Mouse (Mus musculus): ENCODE measurements at regions not wholly inside any gene's neighbourhood (a gene's known extent, or its start where the extent isn't known, plus 50 kb on each side); places are given as distances from the start of the nearest gene placed in this dataset.

- Histone ChIP-seq H3K27ac (ENCODE audit: low read depth) (no peak overlapping the region), H3K27me3 (replicated peaks; ENCODE audit: control insufficient read depth, insufficient read depth, low read length) (no peaks in the 10 kb centered on the region), H3K4me1 (replicated peaks; ENCODE audit: control insufficient read depth, insufficient read depth, low read length) (no peaks in the 10 kb centered on the region), H3K9ac (ENCODE audit: low read length) (no peak overlapping the region), H3K9me3 (ENCODE audit: control insufficient read depth, low read length) (no peaks in the 10 kb centered on the region), H3K4me3 (ENCODE audit: low read depth, low read length) (no peak overlapping the region), H3K4me2 (ENCODE audit: low read length) (no peak overlapping the region), H3K36me3 (ENCODE audit: control insufficient read depth, insufficient read depth, low read length) (no peaks in the 10 kb centered on the region)
- WGBS = 75% methylated on average over 13 of the region's 13 CpGs
- ATAC-seq (replicated peaks; ENCODE audit: low FRiP score, low TSS enrichment, low read depth) = no peak
- DNase-seq (ENCODE audit: low spot score) = no peak
Observed at GRCm38 (mm10) chr15:87045971-87046370, 498.1 kb upstream of the Fam19a5 start.

DNA sequence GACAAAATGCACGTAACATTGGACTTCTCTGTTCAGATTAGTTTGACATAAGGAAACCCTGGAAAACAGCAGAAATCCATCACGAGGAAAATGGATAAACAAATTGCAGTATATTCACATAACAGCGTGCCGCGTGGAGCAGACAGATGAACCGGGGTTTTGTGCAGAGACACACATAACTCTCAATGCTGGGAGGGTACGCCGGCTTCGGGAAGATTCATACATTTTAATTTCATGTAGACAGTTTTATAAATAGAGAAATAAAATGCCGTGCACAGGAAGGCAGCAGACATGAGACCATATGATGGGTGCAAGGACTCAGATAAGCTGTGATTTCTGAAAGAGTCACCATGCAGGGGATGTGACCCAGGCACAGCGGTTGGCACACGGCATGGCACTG, 489.9 kb upstream of the Fam19a5 start:
- DNase-seq (ENCODE audit: low spot score) = no peak
- no peak overlapping the region for H3K4me2 ChIP-seq (ENCODE audit: low read length)
- no peaks in the 10 kb centered on the region for H3K27me3 ChIP-seq (replicated peaks; ENCODE audit: control insufficient read depth, insufficient read depth, low read length)
- no peak overlapping the region for H3K9ac ChIP-seq (ENCODE audit: low read length)
- no peaks in the 10 kb centered on the region for H3K36me3 ChIP-seq (ENCODE audit: control insufficient read depth, insufficient read depth, low read length)
- no peak overlapping the region for H3K27ac ChIP-seq (ENCODE audit: low read depth)
- no peaks in the 10 kb centered on the region for H3K9me3 ChIP-seq (ENCODE audit: control insufficient read depth, low read length)
- no peak for ATAC-seq (replicated peaks; ENCODE audit: low FRiP score, low TSS enrichment, low read depth)
- WGBS = 61% methylated on average over 12 of the region's 12 CpGs
- no peaks in the 10 kb centered on the region for H3K4me1 ChIP-seq (replicated peaks; ENCODE audit: control insufficient read depth, insufficient read depth, low read length)
- no peak overlapping the region for H3K4me3 ChIP-seq (ENCODE audit: low read depth, low read length)

DNA sequence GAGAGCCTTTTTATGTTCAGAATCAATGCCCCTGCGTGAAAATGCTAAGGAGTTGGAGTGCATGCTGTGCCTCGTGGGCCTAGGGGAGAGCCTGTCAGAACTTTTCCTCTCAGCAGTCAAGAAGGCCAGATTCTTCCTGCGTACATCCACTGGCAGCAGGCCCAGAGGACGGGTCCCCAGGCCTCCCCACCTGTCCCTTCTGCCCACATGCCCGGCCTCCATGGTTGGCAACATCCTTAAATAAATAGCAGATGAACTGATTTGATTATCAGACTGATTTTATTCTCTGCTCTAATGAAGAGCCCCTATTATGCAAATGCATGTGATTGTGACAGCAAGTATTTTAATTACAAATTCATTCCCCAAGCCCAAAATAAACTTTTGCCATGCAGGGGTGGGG, 479.2 kb upstream of the Fam19a5 start:
- no peak for ATAC-seq (replicated peaks; ENCODE audit: low FRiP score, low TSS enrichment, low read depth)
- Histone ChIP-seq H3K36me3 (ENCODE audit: control insufficient read depth, insufficient read depth, low read length) (no peaks in the 10 kb centered on the region), H3K4me3 (ENCODE audit: low read depth, low read length) (no peak overlapping the region), H3K27me3 (replicated peaks; ENCODE audit: control insufficient read depth, insufficient read depth, low read length) (no peaks in the 10 kb centered on the region), H3K9me3 (ENCODE audit: control insufficient read depth, low read length) (no peaks in the 10 kb centered on the region), H3K4me1 (replicated peaks; ENCODE audit: control insufficient read depth, insufficient read depth, low read length) (no peaks in the 10 kb centered on the region), H3K4me2 (ENCODE audit: low read length) (no peak overlapping the region), H3K27ac (ENCODE audit: low read depth) (no peak overlapping the region), H3K9ac (ENCODE audit: low read length) (no peak overlapping the region)
- 67% methylated on average over 5 of the region's 5 CpGs for WGBS
- no peak for DNase-seq (ENCODE audit: low spot score)

GRCm38 (mm10) chr15:87068261-87068660, 475.8 kb upstream of the Fam19a5 start:
- ATAC-seq (replicated peaks; ENCODE audit: low FRiP score, low TSS enrichment, low read depth) (no peak), DNase-seq (ENCODE audit: low spot score) (no peak)
- no peaks in the 10 kb centered on the region for H3K36me3 ChIP-seq (ENCODE audit: control insufficient read depth, insufficient read depth, low read length)
- 71% methylated on average over 13 of the region's 13 CpGs for WGBS
- H3K9ac ChIP-seq (ENCODE audit: low read length) = no peak overlapping the region
- no peak overlapping the region for H3K4me2 ChIP-seq (ENCODE audit: low read length)
- H3K9me3 ChIP-seq (ENCODE audit: control insufficient read depth, low read length) = no peaks in the 10 kb centered on the region
- no peak overlapping the region for H3K27ac ChIP-seq (ENCODE audit: low read depth)
- no peaks in the 10 kb centered on the region for H3K4me1 ChIP-seq (replicated peaks; ENCODE audit: control insufficient read depth, insufficient read depth, low read length)
- no peak overlapping the region for H3K4me3 ChIP-seq (ENCODE audit: low read depth, low read length)
- no peaks in the 10 kb centered on the region for H3K27me3 ChIP-seq (replicated peaks; ENCODE audit: control insufficient read depth, insufficient read depth, low read length)

DNA sequence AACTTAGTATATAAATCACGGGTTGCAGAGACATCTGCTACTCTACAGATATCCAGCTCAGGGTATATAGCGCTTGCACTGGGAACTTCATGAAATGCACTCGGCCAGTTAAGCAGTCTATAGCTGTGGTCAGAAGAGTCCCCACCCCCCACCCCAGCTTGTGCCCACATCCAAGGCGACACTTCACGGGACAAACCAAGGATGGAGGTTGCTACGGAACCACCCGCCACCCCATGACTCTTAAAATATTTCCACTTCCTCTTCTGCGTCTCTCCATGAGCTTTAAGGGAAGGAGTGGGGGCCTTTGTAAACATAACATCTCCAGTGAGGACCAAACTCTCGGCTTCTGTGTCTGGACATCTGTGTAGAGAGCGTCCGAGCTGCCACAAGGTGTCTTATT, 469.5 kb upstream of the Fam19a5 start:
- WGBS = 73% methylated on average over 11 of the region's 11 CpGs
- no peak overlapping the region for H3K4me2 ChIP-seq (ENCODE audit: low read length)
- no peak for ATAC-seq (replicated peaks; ENCODE audit: low FRiP score, low TSS enrichment, low read depth)
- no peak for DNase-seq (ENCODE audit: low spot score)
- H3K27me3 ChIP-seq (replicated peaks; ENCODE audit: control insufficient read depth, insufficient read depth, low read length) = no peaks in the 10 kb centered on the region
- no peaks in the 10 kb centered on the region for H3K9me3 ChIP-seq (ENCODE audit: control insufficient read depth, low read length)
- no peak overlapping the region for H3K27ac ChIP-seq (ENCODE audit: low read depth)
- H3K4me3 ChIP-seq (ENCODE audit: low read depth, low read length) = no peak overlapping the region
- H3K4me1 ChIP-seq (replicated peaks; ENCODE audit: control insufficient read depth, insufficient read depth, low read length) = no peaks in the 10 kb centered on the region
- H3K36me3 ChIP-seq (ENCODE audit: control insufficient read depth, insufficient read depth, low read length) = no peaks in the 10 kb centered on the region
- no peak overlapping the region for H3K9ac ChIP-seq (ENCODE audit: low read length)

GRCm38 (mm10) chr15:87089827-87090226, 454.3 kb upstream of the Fam19a5 start:
- no peaks in the 10 kb centered on the region for H3K4me1 ChIP-seq (replicated peaks; ENCODE audit: control insufficient read depth, insufficient read depth, low read length)
- no peak overlapping the region for H3K27ac ChIP-seq (ENCODE audit: low read depth)
- no peaks in the 10 kb centered on the region for H3K36me3 ChIP-seq (ENCODE audit: control insufficient read depth, insufficient read depth, low read length)
- H3K4me2 ChIP-seq (ENCODE audit: low read length) = no peak overlapping the region
- no peak overlapping the region for H3K9ac ChIP-seq (ENCODE audit: low read length)
- WGBS = 84% methylated on average over 5 of the region's 5 CpGs
- no peaks in the 10 kb centered on the region for H3K27me3 ChIP-seq (replicated peaks; ENCODE audit: control insufficient read depth, insufficient read depth, low read length)
- ATAC-seq (replicated peaks; ENCODE audit: low FRiP score, low TSS enrichment, low read depth) (no peak), DNase-seq (ENCODE audit: low spot score) (no peak)
- no peak overlapping the region for H3K4me3 ChIP-seq (ENCODE audit: low read depth, low read length)
- H3K9me3 ChIP-seq (ENCODE audit: control insufficient read depth, low read length) = no peaks in the 10 kb centered on the region

GRCm38 (mm10) chr15:87091048-87091777, 452.9 kb upstream of the Fam19a5 start:
- Histone ChIP-seq H3K27ac (ENCODE audit: low read depth) (no peak overlapping the region), H3K4me2 (ENCODE audit: low read length) (no peak overlapping the region), H3K9ac (ENCODE audit: low read length) (no peak overlapping the region), H3K36me3 (ENCODE audit: control insufficient read depth, insufficient read depth, low read length) (no peaks in the 10 kb centered on the region), H3K4me3 (ENCODE audit: low read depth, low read length) (no peak overlapping the region), H3K4me1 (replicated peaks; ENCODE audit: control insufficient read depth, insufficient read depth, low read length) (no peaks in the 10 kb centered on the region), H3K27me3 (replicated peaks; ENCODE audit: control insufficient read depth, insufficient read depth, low read length) (no peaks in the 10 kb centered on the region), H3K9me3 (ENCODE audit: control insufficient read depth, low read length) (no peaks in the 10 kb centered on the region)
- ATAC-seq (replicated peaks; ENCODE audit: low FRiP score, low TSS enrichment, low read depth) (no peak), DNase-seq (ENCODE audit: low spot score) (no peak)
- WGBS = 47% methylated on average over 7 of the region's 7 CpGs

DNA sequence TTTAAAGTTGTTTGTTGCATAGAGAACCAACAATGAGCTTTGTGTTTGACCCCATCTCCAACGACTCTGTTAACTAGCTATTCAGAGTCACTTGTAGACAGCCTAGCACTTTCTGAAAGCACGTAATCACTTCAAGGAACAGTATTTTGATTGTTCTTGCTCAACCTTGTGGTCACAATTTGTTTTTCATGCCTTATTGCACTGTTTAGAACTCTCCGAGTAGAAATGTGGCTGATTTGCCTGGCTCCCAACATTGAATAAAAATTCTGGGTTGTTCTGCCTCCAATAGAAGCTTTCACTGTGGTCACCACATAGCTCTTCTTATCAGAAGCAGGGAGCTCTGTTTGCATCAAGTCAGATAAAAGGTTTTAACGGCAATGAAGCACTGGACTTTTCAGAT, 446.9 kb upstream of the Fam19a5 start:
- H3K4me1 ChIP-seq (replicated peaks; ENCODE audit: control insufficient read depth, insufficient read depth, low read length) = no peaks in the 10 kb centered on the region
- H3K27me3 ChIP-seq (replicated peaks; ENCODE audit: control insufficient read depth, insufficient read depth, low read length) = no peaks in the 10 kb centered on the region
- H3K4me3 ChIP-seq (ENCODE audit: low read depth, low read length) = no peak overlapping the region
- ATAC-seq (replicated peaks; ENCODE audit: low FRiP score, low TSS enrichment, low read depth) (no peak), DNase-seq (ENCODE audit: low spot score) (no peak)
- no peak overlapping the region for H3K27ac ChIP-seq (ENCODE audit: low read depth)
- no peaks in the 10 kb centered on the region for H3K36me3 ChIP-seq (ENCODE audit: control insufficient read depth, insufficient read depth, low read length)
- H3K4me2 ChIP-seq (ENCODE audit: low read length) = no peak overlapping the region
- no peak overlapping the region for H3K9ac ChIP-seq (ENCODE audit: low read length)
- H3K9me3 ChIP-seq (ENCODE audit: control insufficient read depth, low read length) = no peaks in the 10 kb centered on the region
- 81% methylated on average over 4 of the region's 4 CpGs for WGBS

GRCm38 (mm10) chr15:87101146-87101545, 443.0 kb upstream of the Fam19a5 start:
- Histone ChIP-seq H3K27ac (ENCODE audit: low read depth) (no peak overlapping the region), H3K27me3 (replicated peaks; ENCODE audit: control insufficient read depth, insufficient read depth, low read length) (no peaks in the 10 kb centered on the region), H3K36me3 (ENCODE audit: control insufficient read depth, insufficient read depth, low read length) (no peaks in the 10 kb centered on the region), H3K4me3 (ENCODE audit: low read depth, low read length) (no peak overlapping the region), H3K9me3 (ENCODE audit: control insufficient read depth, low read length) (0 out of 2 replicates have a peak, but pooled peaks cover 4% of the 10 kb centered on the region), H3K4me2 (ENCODE audit: low read length) (no peak overlapping the region), H3K4me1 (replicated peaks; ENCODE audit: control insufficient read depth, insufficient read depth, low read length) (no peaks in the 10 kb centered on the region), H3K9ac (ENCODE audit: low read length) (no peak overlapping the region)
- DNase-seq (ENCODE audit: low spot score) (no peak), ATAC-seq (replicated peaks; ENCODE audit: low FRiP score, low TSS enrichment, low read depth) (no peak)
- WGBS = 82% methylated on average over 4 of the region's 4 CpGs
